Mouse (Mus musculus): Measurements from ENCODE around the gene Adm. TPM values are rescaled to one million over a fixed set of nuclear protein-coding genes. Genes with fewer than 3 reads are reported as not detected.

The Adm gene
- polyA plus RNA-seq, 1 experiment from 2014 or later = 25.1 TPM

- no peak for DNase-seq (ENCODE audit: low spot score)
Measured at GRCm38 (mm10) chr7:110658378-110658928, 31.0 kb downstream of the Adm start.

DNA sequence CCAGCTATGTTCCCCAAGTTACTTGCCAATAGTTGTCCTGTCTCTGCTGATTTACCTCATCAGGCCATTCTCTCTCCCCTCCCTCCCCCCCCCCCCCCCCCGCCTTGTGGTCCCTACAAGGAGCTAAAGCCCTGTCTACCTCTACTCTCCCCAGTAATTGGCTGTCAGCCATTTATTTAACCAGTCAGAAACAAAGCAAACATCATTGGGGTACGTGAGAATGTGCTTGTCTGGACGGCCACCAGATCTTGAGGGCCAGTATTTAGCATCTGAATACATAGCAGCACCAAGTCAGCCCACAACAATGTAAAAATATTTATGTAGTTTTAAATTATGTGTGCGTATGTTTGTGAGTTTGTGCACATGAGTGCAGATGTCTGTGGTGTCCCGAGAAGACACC lies 39.1 kb downstream of the Adm start:
- DNase-seq (ENCODE audit: low spot score) = no peak

DNA sequence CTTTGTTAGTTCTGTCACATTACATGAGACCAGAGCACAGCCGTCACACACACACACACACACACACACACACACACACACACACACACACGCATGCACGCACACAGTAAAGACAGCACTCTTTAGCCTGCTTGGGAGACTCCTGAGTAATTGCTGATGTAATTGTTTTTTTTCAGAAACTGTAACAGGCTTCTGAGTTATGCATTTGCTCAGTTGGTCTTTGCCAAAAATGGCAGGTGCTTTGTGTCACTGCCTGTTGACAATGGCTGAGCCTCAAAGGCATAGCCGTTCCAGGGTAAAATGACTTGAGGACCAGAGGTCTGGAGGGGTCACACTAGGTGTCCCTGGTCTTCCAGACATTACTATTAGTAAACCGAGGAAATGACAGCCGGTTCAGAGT lies 40.8 kb downstream of the Adm start:
- DNase-seq (ENCODE audit: low spot score) = no peak

DNA sequence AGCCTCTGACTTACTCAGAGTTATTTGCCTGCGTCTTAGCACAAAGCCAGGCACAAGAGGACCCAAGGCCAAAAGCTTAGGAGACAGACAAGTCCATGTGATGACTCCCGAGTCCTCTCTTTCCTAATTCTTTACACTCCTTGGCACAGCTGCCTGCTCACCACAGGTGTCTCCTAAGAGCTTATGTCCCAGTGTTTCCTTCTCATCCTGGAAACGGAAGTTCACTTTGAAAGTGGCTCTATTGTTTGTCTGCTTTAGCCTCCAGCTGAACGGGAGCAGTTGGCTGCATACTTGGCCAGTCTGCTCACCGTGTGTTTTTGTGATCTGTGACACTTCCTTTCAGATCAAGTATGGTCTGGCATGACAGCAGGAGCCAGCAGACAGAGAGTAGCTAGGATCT lies 41.3 kb downstream of the Adm start:
- no peak for DNase-seq (ENCODE audit: low spot score)

DNA sequence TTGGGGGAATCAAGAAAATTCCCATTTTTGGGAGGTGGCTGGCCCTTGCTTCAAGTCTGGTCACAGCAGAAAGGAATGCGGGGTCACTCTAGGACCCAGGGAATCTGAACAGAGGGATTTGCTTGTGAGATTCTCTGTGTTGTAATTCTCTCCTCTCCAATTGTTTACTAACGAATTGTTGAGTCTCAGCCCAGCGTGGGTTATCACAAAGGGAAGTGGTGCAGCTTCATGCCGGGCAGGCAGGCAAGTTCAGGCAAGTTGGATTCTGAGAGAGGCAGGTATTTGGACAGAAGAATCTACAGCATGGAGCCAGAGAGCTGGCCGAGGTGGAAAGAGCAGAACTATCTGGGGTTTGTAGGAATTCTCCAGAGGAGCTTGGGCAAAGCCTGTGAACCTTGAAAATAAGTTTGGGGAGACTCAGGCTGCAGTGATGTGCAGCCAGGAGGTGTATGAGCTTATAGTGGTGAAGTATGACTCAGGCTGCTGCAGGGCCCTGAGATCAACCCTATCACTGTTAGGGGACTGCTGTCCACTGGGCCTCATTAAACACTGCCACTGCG lies 43.7 kb downstream of the Adm start:
- no peak for DNase-seq (ENCODE audit: low spot score)

Other genes with a start within 250 kb of the Adm start
- 6.1 and 7.0 TPM in 2 replicates for gene Sbf2, start 12.7 kb upstream of the Adm start, polyA plus RNA-seq (2015; fragmentation: Nextera tagmentation; extraction: Ambion mirVana)
- gene Ampd3, start 140.5 kb downstream of the Adm start, polyA plus RNA-seq (2015; fragmentation: Nextera tagmentation; extraction: Ambion mirVana) = 5.6 and 6.2 TPM in 2 replicates
- gene Rnf141, start 216.8 kb downstream of the Adm start, polyA plus RNA-seq (2015; fragmentation: Nextera tagmentation; extraction: Ambion mirVana) = 13.1 and 13.9 TPM in 2 replicates
- 3.0 and 3.8 TPM in 2 replicates for gene Lyve1, start 235.6 kb downstream of the Adm start, polyA plus RNA-seq (2015; fragmentation: Nextera tagmentation; extraction: Ambion mirVana)

Data from thymus, postnatal 0 days (tissue).